Mouse (Mus musculus) cerebellum, adult 9-10 months (tissue): Measurements from ENCODE around the gene Elovl1.

ENCODE experiments used
- DNase-seq: peaks from one replicate; pipeline ENCODE4 v3.0.0; 2022

Elovl1 gene

GRCm38 (mm10) chr4:118427768-118428451 lies at the start of gene Elovl1:
Gene Elovl1 (plus strand): TSS chr4:118428093.
- DNase-seq, result peak; percentile 65

GRCm38 (mm10) chr4:118383271-118383670 lies 44.6 kb upstream of the Elovl1 start:
- no peak for DNase-seq

- DNase-seq, result no peak
Measured at GRCm38 (mm10) chr4:118387316-118387715, 40.6 kb upstream of the Elovl1 start.

- DNase-seq, result no peak
Measured at GRCm38 (mm10) chr4:118390146-118390545, 37.7 kb upstream of the Elovl1 start.

GRCm38 (mm10) chr4:118394505-118394904 lies 33.4 kb upstream of the Elovl1 start:
- DNase-seq, result no peak

- no peak for DNase-seq
Measured at GRCm38 (mm10) chr4:118395289-118395688, 32.6 kb upstream of the Elovl1 start.

GRCm38 (mm10) chr4:118396433-118396832 lies 31.5 kb upstream of the Elovl1 start:
- no peak for DNase-seq

GRCm38 (mm10) chr4:118398400-118398799 lies 29.5 kb upstream of the Elovl1 start:
- no peak for DNase-seq

- DNase-seq, result no peak
Measured at GRCm38 (mm10) chr4:118401421-118401820, 26.5 kb upstream of the Elovl1 start.

GRCm38 (mm10) chr4:118401918-118402317 lies 26.0 kb upstream of the Elovl1 start:
- no peak for DNase-seq

GRCm38 (mm10) chr4:118402701-118403100 lies 25.2 kb upstream of the Elovl1 start:
- no peak for DNase-seq

GRCm38 (mm10) chr4:118409142-118409900 lies 18.6 kb upstream of the Elovl1 start, which contains the start of the genes Szt2 and Med8:
Gene Szt2 (minus strand): TSS chr4:118409273.
Gene Med8 (plus strand): TSS chr4:118409337.
- DNase-seq, result peak; percentile 88

- no peak for DNase-seq
Measured at GRCm38 (mm10) chr4:118410871-118411270, 17.0 kb upstream of the Elovl1 start.

GRCm38 (mm10) chr4:118413553-118413952 lies 14.3 kb upstream of the Elovl1 start:
- peak; percentile 42 for DNase-seq

- no peak for DNase-seq
Measured at GRCm38 (mm10) chr4:118415779-118416178, 12.1 kb upstream of the Elovl1 start.

GRCm38 (mm10) chr4:118416329-118416728 lies 11.6 kb upstream of the Elovl1 start:
- DNase-seq, result no peak

GRCm38 (mm10) chr4:118417112-118417797 lies 10.6 kb upstream of the Elovl1 start:
- no peak for DNase-seq

GRCm38 (mm10) chr4:118421384-118421783 lies 6.5 kb upstream of the Elovl1 start:
- DNase-seq, result no peak

GRCm38 (mm10) chr4:118424541-118425160 lies 3.2 kb upstream of the Elovl1 start:
- no peak for DNase-seq

GRCm38 (mm10) chr4:118425374-118425773 lies 2.5 kb upstream of the Elovl1 start:
- DNase-seq, result no peak

GRCm38 (mm10) chr4:118427415-118427767 lies 502 bp upstream of the Elovl1 start:
- DNase-seq, result no peak

- DNase-seq, result no peak
Measured at GRCm38 (mm10) chr4:118428531-118429214, 780 bp downstream of the Elovl1 start.
